Mouse (Mus musculus) cerebral cortex, adult 2 months (tissue): ENCODE results near the gene Nanos3.

ENCODE experiments used
- WGBS: fragments of 180-500 bp; shearing (Covaris S2); methylation state at CpG from one replicate; pipeline ENCODE4 v1.1.7; 2018; 5-methylcytosine and 5-hydroxymethylcytosine counted together

Gene Nanos3

DNA sequence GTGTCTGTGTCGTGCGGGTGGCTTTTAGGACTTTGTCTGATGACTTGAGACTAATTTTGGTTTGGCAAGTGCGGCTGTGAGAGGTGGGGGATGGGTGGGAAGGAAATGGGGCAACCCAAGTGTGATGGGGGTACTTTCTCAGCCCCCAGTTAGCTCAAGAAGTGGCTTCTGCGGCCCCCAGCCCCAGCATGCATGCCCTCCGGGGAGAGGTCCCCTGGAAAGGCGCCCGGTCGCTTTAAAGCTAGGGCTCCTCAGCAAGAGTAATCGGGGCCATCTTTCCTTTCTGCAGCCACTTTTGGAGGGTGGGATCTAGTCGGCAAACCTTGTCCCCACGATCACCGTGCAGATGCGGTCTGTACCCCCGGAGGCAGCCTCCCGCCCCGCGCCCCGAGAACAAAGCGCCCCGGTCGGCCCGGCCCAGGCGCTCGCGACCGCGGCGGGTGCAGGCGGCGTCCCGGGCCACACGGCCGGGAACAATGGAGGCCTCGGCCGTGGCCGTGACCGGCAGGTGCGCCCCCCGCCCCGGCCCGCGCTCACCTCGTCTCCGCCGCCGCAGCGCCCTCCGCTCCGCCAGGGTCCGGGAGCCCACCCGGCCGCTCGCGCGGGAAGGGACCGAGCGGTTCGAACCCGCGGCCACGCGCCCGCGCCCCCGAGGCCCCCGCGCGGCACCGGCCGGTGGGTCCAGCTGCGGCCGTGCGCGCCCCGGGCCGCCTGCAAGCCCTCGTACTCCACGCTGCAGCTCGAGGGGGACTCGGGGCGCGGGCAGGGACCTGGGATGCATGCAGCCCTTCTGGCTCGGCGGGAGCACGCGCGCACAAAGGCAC is 1.5 kb downstream of the Nanos3 start:
- WGBS = 1% methylated on average over 86 of the region's 87 CpGs

- WGBS = 54% methylated on average over 4 of the region's 4 CpGs
Observed at GRCm38 (mm10) chr8:84182833-84183232, 2.2 kb downstream of the Nanos3 start.

DNA sequence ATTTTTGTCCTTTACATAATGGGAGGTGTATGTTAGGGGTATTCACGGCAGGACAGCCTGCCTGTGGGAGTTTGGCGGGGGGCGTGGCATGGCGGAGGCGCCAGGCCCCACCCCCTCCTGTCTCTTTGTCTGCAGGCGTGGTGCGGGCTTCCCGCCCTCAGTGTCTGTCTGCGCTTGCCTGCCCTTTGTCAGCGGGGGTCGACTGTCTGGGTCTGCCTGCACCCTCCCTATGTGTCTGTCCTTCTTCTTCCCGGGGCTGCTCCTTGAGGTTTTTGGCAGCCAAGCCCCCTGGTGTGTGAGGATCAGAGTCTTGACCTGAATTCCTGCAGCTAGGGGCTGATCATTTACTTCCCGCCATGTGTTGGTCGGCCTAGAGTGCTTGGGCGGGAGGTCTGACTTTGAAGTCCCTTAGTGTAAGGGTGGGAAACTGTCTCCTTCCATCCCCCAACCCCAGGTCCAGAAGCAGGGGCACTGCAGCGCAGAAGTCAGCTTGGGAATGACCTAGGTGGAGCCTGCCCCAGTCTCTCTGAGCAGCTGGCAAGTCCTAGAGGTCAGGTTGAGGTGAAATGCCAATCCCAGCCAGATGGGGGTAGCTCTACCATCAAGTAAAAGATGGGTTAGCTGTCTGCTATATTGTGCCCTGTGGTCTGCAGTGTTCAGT is 4.4 kb downstream of the Nanos3 start:
- WGBS = 21% methylated on average over 16 of the region's 16 CpGs

GRCm38 (mm10) chr8:84179946-84180345 is 5.1 kb downstream of the Nanos3 start:
- 63% methylated on average over 4 of the region's 4 CpGs for WGBS

DNA sequence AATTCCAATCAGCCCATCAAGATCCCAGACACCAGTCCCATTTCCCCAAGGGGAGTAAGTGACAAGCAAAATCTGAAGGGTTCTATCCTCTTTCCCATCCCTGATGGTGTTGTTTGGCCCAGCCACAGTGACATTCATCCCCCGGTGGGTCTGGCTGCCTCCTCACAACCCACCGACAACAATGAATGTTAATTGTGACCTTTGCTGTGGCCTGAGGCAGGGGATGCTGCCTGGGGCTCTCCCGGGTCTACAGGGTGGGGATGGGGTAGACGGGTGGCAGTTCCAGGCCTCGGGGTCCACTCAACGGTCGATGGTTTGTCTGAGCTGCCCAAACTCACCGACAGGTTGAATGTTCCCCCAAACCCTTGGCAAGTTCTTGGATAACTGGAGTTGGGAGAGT is 6.4 kb downstream of the Nanos3 start:
- WGBS = 84% methylated on average over 8 of the region's 8 CpGs

DNA sequence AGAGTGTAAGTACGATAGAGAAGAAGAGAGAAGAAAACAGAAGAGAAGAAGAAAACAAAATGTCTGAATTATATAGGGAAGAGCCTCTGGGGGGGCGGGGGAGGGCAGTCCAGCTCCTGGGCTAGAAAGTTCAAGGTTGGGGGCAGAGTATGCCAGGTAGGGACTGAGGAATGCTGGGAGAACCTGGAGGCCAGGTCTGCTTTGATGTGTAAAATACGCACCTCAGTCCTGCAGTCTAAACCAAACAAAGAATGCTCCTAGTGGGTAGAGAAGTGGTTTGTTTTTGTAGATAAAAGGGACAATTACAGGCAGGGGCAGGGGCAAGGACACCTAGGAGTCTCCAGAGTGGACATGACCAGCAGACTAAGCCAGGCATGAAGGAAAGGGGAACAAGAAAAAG is 7.6 kb downstream of the Nanos3 start:
- 90% methylated on average over 3 of the region's 3 CpGs for WGBS

- WGBS = 48% methylated on average over 3 of the region's 3 CpGs
Observed at GRCm38 (mm10) chr8:84176560-84176959, 8.5 kb downstream of the Nanos3 start.

- WGBS = 86% methylated on average over 6 of the region's 6 CpGs
Observed at GRCm38 (mm10) chr8:84173861-84174260, 11.2 kb downstream of the Nanos3 start.

DNA sequence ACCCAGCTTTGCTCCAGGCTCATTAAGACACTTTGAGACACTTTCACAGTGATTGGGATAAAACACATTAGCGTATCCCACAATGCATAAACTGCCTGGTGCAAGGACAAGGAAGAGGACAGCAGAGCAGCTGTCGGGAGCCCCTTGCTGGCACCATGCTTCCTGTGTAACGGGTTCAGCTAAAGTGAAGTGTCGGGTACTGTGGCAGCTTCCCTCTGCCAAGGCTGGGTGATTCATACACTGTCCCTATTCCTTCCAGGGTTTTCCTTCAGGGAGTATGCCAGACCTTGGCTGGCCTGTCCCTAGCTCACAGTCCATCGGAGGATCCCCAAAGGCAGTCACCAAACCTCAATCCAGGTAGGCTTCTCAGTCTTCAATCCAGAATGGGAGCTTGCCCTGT is 14.9 kb downstream of the Nanos3 start:
- 76% methylated on average over 5 of the region's 5 CpGs for WGBS

- 86% methylated on average over 2 of the region's 2 CpGs for WGBS
Observed at GRCm38 (mm10) chr8:84167696-84168095, 17.3 kb downstream of the Nanos3 start.

DNA sequence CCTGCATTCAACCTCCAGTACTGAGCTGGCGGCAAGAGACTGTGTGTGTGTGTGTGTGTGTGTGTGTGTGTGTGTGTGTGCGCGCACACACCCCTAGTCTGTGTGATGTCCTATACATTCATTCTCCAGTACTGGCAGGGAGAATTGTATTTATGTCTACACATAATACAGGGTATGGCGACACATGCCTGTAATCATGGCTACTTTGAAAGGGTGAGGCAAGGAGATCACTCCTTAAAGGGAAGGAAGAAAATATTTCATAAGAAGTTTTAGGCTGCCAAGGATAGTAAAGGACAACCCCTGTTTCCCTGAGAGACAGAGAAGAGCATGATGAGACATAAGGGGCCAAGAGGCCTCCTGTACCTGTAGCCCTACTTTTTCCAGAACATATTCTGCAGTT is 27.4 kb downstream of the Nanos3 start:
- 96% methylated on average over 4 of the region's 4 CpGs for WGBS

DNA sequence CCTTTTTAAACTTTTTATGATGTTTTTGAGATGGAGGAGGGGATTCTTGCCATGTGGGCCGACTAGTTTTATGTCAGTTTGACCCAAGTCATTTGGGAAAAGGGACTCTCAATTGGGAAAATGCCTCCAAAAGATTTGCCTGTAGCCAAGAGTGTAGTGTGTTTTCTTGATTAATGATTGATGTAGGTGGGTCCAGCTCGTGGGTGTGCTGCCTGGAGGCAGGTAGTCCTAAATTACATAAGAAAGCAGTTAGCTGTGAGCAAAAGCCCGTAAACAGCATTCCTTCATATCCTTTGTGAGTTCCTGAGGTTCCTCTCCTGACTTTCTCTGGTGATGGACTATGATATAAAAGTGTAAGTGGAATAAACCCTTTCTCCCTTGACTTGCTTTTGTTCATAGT is 35.8 kb downstream of the Nanos3 start:
- 87% methylated on average over 3 of the region's 3 CpGs for WGBS

- WGBS = 76% methylated on average over 5 of the region's 5 CpGs
Observed at GRCm38 (mm10) chr8:84148531-84148850, 36.5 kb downstream of the Nanos3 start.

- 14% methylated on average over 49 of the region's 49 CpGs for WGBS
Observed at GRCm38 (mm10) chr8:84147769-84148530, 37.1 kb downstream of the Nanos3 start, which contains the start of the genes Cc2d1a and 4930432K21Rik. TSS of gene Cc2d1a (minus strand) at chr8:84147936. TSS of gene 4930432K21Rik (plus strand) at chr8:84148025.

- 5% methylated on average over 14 of the region's 14 CpGs for WGBS
Observed at GRCm38 (mm10) chr8:84147324-84147766, 37.7 kb downstream of the Nanos3 start.

DNA sequence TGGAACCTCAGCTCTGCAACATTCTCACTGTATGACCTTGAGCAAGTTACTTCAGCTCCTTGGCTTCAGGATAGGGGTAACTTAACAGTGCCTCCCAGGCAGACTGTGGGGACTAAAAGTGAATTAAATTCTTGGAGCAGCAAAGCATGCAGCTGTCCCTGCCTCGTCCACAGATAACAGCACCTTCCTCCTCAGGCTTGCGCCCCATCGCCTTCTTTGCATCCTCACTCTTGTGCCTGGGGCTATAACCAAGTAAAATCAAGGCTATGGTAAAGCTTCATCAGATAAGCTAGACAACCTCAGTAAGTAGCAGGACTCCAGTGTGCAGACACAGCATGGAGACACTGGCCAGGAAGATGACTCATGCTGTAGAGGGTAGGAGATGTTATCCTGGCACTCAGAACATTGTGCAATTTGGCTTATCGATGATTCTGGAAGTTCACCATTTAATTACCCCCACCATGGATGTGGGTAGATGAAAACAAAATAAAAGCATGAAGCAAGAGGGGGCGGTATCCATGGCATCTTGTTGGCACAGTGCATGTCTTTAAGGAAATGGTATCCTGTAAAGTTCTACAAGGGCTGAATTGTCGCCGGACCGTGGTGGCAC is 40.3 kb downstream of the Nanos3 start:
- whole genome bisulfite sequencing = 70% methylated on average over 8 of the region's 8 CpGs

DNA sequence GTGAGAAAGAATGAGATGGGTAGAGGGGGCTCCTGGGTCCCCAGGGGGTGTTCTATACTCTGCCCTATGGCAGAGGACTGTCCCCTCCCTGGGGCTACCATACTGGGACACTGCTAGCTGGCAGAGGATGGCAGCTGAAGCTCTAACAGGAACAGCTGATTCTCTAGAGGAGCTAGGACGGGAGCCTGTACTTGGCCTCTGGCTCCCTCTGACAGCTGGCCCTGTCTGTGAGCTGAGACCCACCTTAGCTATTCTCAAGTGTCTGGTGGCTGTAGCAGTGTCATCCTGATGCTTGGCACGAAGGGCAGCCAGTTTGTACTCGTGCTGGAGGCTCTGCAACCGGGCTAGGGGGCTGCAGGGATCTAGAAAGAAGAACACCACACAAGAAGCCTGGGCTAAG is 44.2 kb downstream of the Nanos3 start:
- 95% methylated on average over 4 of the region's 4 CpGs for WGBS

DNA sequence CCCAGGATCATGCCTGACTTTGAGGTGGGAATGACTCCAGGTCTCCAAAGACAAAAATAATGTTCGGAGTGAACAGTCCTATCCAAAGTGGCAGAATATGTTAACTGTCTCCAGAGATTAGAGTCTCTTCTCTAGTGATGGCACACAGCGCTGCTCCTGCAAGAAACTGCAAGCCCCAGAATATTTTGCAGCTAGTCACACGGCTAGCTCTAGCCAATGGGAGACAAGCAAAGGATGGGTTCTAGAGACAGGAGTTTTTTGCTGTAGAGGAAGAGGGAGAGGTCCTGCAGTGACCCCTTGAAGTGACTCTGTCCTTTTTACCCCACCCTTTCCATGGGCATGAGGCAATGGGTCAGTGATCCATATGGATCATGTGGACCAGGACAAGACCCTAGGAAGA is 47.2 kb downstream of the Nanos3 start:
- 89% methylated on average over 3 of the region's 3 CpGs for WGBS

DNA sequence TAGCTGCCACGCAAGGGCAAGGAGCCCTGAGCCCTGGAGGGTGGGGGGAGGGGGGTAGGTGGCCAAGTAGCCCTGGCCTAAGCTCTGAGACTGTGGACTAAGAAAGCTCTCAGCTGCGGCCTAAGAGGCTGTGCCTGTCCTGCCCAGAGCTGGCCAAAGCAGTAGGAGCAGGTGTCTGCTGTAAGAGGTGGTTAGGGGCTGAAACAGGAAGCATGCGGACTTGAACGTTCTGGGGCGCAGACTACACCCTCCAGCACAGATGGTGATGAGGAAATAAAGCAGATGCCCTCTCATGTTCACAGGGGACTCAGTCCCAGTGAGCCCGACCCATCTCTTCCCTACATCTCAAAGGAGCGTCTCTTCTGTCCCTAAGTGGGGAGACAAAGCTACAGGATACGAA is 52.8 kb downstream of the Nanos3 start:
- 86% methylated on average over 8 of the region's 8 CpGs for WGBS

GRCm38 (mm10) chr8:84130806-84131205 is 54.2 kb downstream of the Nanos3 start:
- 56% methylated on average over 30 of the region's 30 CpGs for WGBS

GRCm38 (mm10) chr8:84128277-84128676 is 56.7 kb downstream of the Nanos3 start:
- 50% methylated on average over 8 of the region's 8 CpGs for WGBS
